Mouse (Mus musculus) hindbrain, embryonic 16.5 days (tissue): ENCODE data around the gene Zfand6. TPM values are rescaled to one million over a fixed set of nuclear protein-coding genes. Genes with fewer than 3 reads are reported as not detected.

ENCODE experiments used
- ATAC-seq: fragments of 200-750 bp; cut with Nextera tagmentation; 2 replicates; pipeline ENCODE4 v1.8.0; 2017; ENCODE audit warnings: moderate TSS enrichment, moderate library complexity
- H3K27ac ChIP-seq: fragments of 300-500 bp; sonication (generic); 2 replicates; pipeline ENCODE4 v1.5.1; 2014; ENCODE audit warnings: low read depth, mild to moderate bottlenecking, control low read depth, low read length, moderate library complexity
- H3K27me3 ChIP-seq: fragments of 300-500 bp; sonication (generic); replicated peaks from 2 replicates; pipeline ENCODE4 v1.6.1; 2014; ENCODE audit warnings: low read length; ENCODE audit not compliant: control insufficient read depth, insufficient read depth
- H3K36me3 ChIP-seq: fragments of 300-500 bp; sonication (generic); 2 replicates; pipeline ENCODE4 v1.6.1; 2014; ENCODE audit warnings: mild to moderate bottlenecking, low read length, moderate library complexity, mixed read lengths; ENCODE audit not compliant: control insufficient read depth, insufficient read depth
- H3K4me1 ChIP-seq: fragments of 300-500 bp; sonication (generic); 2 replicates; pipeline ENCODE4 v1.6.1; 2014; ENCODE audit warnings: low read depth, low read length; ENCODE audit not compliant: control insufficient read depth, insufficient read depth
- H3K4me2 ChIP-seq: fragments of 300-500 bp; sonication (generic); 2 replicates; pipeline ENCODE4 v1.6.1; 2014; ENCODE audit warnings: mild to moderate bottlenecking, low read length, control low read depth, moderate library complexity
- H3K4me3 ChIP-seq: fragments of 300-500 bp; sonication (generic); 2 replicates; pipeline ENCODE4 v1.5.1; 2014; ENCODE audit warnings: mild to moderate bottlenecking, low read length, control low read depth, moderate library complexity
- H3K9ac ChIP-seq: fragments of 300-500 bp; sonication (generic); 2 replicates; pipeline ENCODE4 v1.6.1; 2014; ENCODE audit warnings: low read depth, mild to moderate bottlenecking, control low read depth, low read length, moderate library complexity
- H3K9me3 ChIP-seq: fragments of 300-500 bp; sonication (generic); 2 replicates; pipeline ENCODE4 v1.6.1; 2014; ENCODE audit warnings: mild to moderate bottlenecking, low read length, moderate library complexity; ENCODE audit not compliant: control insufficient read depth
- WGBS: fragments of 180-500 bp; shearing (Covaris S2); extraction: QIAGEN DNeasy Blood & Tissue Kit; methylation state at CpG from one replicate; pipeline ENCODE4 v1.1.7; 2014; 5-methylcytosine and 5-hydroxymethylcytosine counted together
- polyA plus RNA-seq: library from polyadenylated mRNA; unstranded; fragments of >200 nt; fragmentation: Nextera tagmentation; extraction: Ambion mirVana; gene quantifications from 2 replicates; pipeline ENCODE4 v1.2.1, GENCODE M21; 2015

Gene Zfand6
- polyA plus RNA-seq, 1 experiment from 2014 or later: 170 TPM

DNA sequence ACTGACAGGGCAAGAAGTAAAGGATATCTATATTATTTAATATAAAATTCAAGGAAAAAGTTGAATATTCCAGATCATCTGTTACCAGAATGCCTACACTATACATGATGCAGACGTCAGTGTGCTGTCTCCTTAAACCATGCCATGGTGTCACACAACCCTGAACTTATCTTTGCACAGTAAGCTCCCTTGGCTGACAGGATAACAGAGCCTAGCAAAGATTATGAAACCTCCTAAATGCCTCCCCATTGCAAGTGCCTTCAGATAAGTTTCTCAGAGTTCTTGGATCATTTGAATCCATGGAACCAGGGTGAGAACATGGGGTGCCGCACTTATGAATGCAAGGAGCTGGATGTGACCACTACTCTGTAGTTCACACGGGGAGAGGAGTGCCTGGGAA lies 57.9 kb downstream of the Zfand6 start:
- Histone ChIP-seq H3K27me3 (no peaks in the 10 kb centered on the region), H3K9me3 (no peaks in the 10 kb centered on the region), H3K4me2 (no peak overlapping the region), H3K36me3 (no peaks in the 10 kb centered on the region), H3K4me3 (no peak overlapping the region), H3K27ac (no peak overlapping the region), H3K4me1 (no peaks in the 10 kb centered on the region), H3K9ac (no peak overlapping the region)
- no peak for ATAC-seq
- WGBS: 95% methylated on average over 3 of the region's 3 CpGs

DNA sequence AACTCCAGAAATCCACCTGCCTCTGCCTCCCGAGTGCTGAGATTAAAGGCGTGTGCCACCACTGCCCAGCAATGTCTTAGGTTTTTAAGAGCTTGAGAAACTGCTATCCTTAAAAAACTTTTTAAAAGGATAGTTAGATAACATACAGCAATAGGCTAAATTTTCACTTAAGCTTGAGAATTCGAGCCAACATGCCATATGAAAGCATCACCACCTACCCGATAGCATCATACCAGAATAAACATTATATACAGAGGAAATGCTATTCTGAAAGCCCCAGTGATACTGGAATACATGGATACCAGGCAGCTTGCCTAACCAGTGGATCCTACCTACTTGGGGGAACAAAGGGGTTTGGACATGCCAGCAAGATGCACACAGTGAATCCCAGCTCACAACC lies 66.0 kb downstream of the Zfand6 start:
- ATAC-seq: no peak
- no peaks in the 10 kb centered on the region for H3K36me3 ChIP-seq
- H3K4me1 ChIP-seq: no peaks in the 10 kb centered on the region
- no peak overlapping the region for H3K9ac ChIP-seq
- 98% methylated on average over 4 of the region's 4 CpGs for WGBS
- no peak overlapping the region for H3K4me3 ChIP-seq
- H3K9me3 ChIP-seq: no peaks in the 10 kb centered on the region
- no peak overlapping the region for H3K27ac ChIP-seq
- H3K27me3 ChIP-seq: no peaks in the 10 kb centered on the region
- H3K4me2 ChIP-seq: no peak overlapping the region

GRCm38 (mm10) chr7:84620956-84621355 lies 68.8 kb downstream of the Zfand6 start:
- no peaks in the 10 kb centered on the region for H3K27me3 ChIP-seq
- no peaks in the 10 kb centered on the region for H3K4me1 ChIP-seq
- no peaks in the 10 kb centered on the region for H3K36me3 ChIP-seq
- no peak overlapping the region for H3K27ac ChIP-seq
- ATAC-seq: no peak
- H3K9ac ChIP-seq: no peak overlapping the region
- H3K4me2 ChIP-seq: no peak overlapping the region
- H3K9me3 ChIP-seq: no peaks in the 10 kb centered on the region
- H3K4me3 ChIP-seq: no peak overlapping the region
- 96% methylated on average over 3 of the region's 3 CpGs for WGBS

DNA sequence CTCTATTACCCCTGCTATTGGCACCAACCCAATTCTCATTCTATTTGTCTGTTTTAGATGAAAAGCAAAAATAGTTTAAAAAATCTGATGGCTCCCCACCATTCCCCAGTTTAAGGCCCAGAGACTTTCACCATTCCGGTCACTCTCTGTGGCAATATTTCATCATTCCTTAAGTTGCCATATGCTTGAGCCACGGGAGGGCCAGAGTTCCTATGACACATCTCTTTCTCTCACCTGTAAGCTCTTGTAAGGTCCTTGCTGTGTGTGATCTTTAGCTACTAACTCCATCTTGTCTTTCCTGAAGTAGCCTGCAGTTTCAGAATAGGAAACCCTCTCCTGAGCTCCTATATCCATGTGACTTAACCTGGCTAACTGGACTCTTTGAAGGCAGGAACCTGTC lies 70.8 kb downstream of the Zfand6 start:
- no peak overlapping the region for H3K9ac ChIP-seq
- H3K36me3 ChIP-seq: no peaks in the 10 kb centered on the region
- no peaks in the 10 kb centered on the region for H3K27me3 ChIP-seq
- ATAC-seq: no peak
- no peaks in the 10 kb centered on the region for H3K4me1 ChIP-seq
- H3K27ac ChIP-seq: no peak overlapping the region
- no peaks in the 10 kb centered on the region for H3K9me3 ChIP-seq
- WGBS: 91% methylated on average over 2 of the region's 2 CpGs
- no peak overlapping the region for H3K4me3 ChIP-seq
- no peak overlapping the region for H3K4me2 ChIP-seq

- Histone ChIP-seq H3K27me3 (no peaks in the 10 kb centered on the region), H3K4me2 (no peak overlapping the region), H3K36me3 (no peaks in the 10 kb centered on the region), H3K9ac (no peak overlapping the region), H3K27ac (no peak overlapping the region), H3K4me1 (no peaks in the 10 kb centered on the region), H3K4me3 (no peak overlapping the region), H3K9me3 (no peaks in the 10 kb centered on the region)
- WGBS: 92% methylated on average over 4 of the region's 4 CpGs
- no peak for ATAC-seq
Observed at GRCm38 (mm10) chr7:84612445-84612844, 77.3 kb downstream of the Zfand6 start.

- Histone ChIP-seq H3K27ac (no peak overlapping the region), H3K4me2 (no peak overlapping the region), H3K4me3 (no peak overlapping the region), H3K36me3 (no peaks in the 10 kb centered on the region), H3K9ac (no peak overlapping the region), H3K9me3 (no peaks in the 10 kb centered on the region), H3K4me1 (no peaks in the 10 kb centered on the region; the same call in 1 of the 2 replicates), H3K27me3 (no peaks in the 10 kb centered on the region)
- 91% methylated on average over 1 of the region's 1 CpGs for WGBS
- no peak for ATAC-seq
Observed at GRCm38 (mm10) chr7:84611609-84612008, 78.2 kb downstream of the Zfand6 start.

GRCm38 (mm10) chr7:84606293-84606749 lies 83.4 kb downstream of the Zfand6 start, which contains the start of gene Fah:
TSS of gene Fah (minus strand) at chr7:84606722.
- peak within 1 kb of the TSS; percentile 98 for H3K4me2 ChIP-seq
- 1% methylated on average over 10 of the region's 10 CpGs for WGBS
- no peaks in the 10 kb centered on the region for H3K27me3 ChIP-seq
- peak within 1 kb of the TSS; percentile 57 for H3K4me3 ChIP-seq
- peak; percentile 70 for ATAC-seq
- H3K9me3 ChIP-seq: no peaks in the 10 kb centered on the region
- peak within 1 kb of the TSS; percentile 64 for H3K27ac ChIP-seq
- H3K9ac ChIP-seq: peak within 1 kb of the TSS; percentile 75
- no peaks in the 10 kb centered on the region for H3K36me3 ChIP-seq
- peaks cover 14% of the 10 kb centered on the region for H3K4me1 ChIP-seq

DNA sequence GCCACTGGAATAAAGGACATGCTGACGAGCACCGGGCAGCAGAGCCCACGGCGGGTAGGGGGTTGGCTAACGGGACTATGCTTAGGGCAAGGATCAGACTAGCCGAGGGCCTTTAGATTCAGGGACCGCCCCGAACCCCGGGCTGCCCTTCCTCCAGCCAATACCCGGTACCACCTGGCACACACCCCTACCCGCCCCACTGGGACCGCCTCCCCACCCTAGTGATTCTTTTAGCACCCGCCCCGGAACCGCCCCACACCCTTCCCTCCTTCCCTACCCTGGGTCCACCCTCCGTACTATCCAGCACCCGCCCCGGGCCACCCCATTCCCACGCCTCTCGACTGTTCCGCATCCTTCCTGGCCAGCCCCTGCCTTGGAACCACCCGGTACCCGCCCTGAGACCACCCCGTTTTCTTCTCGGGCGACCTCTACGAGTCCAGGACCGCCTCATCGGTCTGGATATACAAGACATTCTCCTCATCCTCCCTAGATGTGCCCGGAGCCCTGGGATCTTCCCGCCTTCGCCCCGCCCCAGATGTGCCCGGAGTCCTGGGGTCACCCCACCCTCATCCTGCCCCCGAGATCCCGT lies 84.0 kb downstream of the Zfand6 start:
- H3K9me3 ChIP-seq: no peaks in the 10 kb centered on the region
- no peaks in the 10 kb centered on the region for H3K27me3 ChIP-seq
- peak; percentile 88 for ATAC-seq
- no peaks in the 10 kb centered on the region for H3K36me3 ChIP-seq
- under 1% methylated on average over 30 of the region's 36 CpGs for WGBS
- H3K4me1 ChIP-seq: peaks cover 14% of the 10 kb centered on the region
- peak overlapping the region; percentile 64 for H3K27ac ChIP-seq
- H3K4me2 ChIP-seq: peak overlapping the region; percentile 98
- peak overlapping the region; percentile 57 for H3K4me3 ChIP-seq
- H3K9ac ChIP-seq: peak overlapping the region; percentile 75

DNA sequence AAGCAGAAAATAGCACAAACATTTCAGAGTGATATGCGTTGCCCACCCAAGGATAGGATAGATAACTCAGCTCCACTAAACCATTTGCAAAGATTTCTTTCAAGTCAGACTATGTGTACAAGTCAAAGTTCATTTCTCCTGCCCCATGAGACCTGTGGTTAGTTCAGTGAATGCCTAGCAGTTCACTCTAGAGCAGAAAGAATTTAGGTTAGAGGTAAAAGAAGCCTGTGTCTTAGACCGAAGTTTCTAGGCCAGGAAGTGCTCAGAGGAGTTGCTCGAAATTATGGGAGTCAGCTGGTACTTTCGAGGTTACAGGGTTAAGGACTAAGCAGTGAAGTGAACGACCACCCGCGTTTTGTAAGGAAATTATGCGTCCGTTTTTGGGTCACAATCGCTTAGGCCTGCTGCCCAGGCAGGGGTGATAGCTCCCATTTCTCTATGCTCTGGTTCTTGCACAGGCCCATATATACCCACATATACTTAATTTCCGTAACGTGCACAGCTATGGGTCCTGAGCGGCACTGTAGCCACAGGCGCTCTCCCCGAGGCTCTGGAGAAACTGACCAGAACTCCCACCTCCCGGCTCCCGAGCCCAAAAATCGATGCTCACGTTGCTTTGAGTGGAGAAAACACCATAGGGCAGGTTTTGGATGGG lies 84.6 kb downstream of the Zfand6 start:
- WGBS: 9% methylated on average over 19 of the region's 19 CpGs

More for the DNA sequence above, 84.6 kb downstream of the Zfand6 start:
- Histone ChIP-seq H3K9ac (peak overlapping the region; percentile 75), H3K4me1 (peaks cover 14% of the 10 kb centered on the region), H3K4me2 (peak overlapping the region; percentile 98), H3K36me3 (no peaks in the 10 kb centered on the region), H3K4me3 (peak overlapping the region; percentile 57), H3K27ac (peak overlapping the region; percentile 12; the same call in 1 of the 2 replicates), H3K27me3 (no peaks in the 10 kb centered on the region), H3K9me3 (no peaks in the 10 kb centered on the region)
- peak; percentile 55 for ATAC-seq
